Mouse (Mus musculus): Measurements from ENCODE around the gene Lrrc8e.

DNA sequence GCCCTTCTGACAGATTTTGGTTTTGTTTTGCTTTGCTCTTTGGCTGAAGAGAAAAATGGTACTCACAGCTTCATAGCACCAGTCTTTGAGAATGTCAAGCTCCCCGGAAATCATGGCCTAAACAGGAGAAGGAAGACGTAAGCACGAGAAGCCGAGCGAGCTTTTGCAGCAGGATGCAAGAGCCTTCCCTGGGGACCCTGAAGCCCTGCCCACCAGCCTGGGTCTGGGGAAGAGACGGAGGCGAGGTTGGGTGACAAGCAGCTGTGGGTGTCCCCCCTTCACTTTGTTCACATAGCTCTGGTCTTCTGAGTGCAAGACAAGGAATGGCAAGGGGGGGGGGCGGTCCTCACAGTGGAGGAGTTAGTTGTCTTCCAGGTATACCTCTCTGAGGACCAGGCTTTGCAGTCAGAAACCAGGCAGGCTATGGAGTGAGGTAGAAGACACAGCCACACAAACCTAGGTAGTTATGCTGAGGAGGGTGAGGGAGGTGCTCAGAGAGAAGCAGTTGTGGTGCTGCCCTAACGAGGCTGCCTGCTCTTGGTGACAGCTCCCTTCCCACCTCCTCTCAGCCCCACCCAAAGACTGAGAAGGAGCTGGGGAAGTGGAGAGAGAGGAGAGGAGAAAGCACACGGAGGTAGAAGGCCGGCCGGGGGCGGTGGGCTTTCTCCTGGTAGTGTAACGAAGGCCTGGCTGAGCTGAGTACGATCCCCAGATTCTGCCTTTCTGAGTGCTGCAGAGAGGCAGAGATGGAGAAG lies 38.7 kb downstream of the Lrrc8e start:
- TF ChIP-seq EP300 (IDR thresholded peaks at IDR 0.05; ENCODE audit: low read depth), result no peak
- no peak for TF ChIP-seq CTCF (IDR thresholded peaks at IDR 0.05; ENCODE audit: low read depth)

Data from liver, postnatal 0 days (tissue).